Mouse (Mus musculus): ENCODE measurements around the gene Lrfn2. TPM values are rescaled to one million over a fixed set of nuclear protein-coding genes. Genes with fewer than 3 reads are reported as not detected.

Lrfn2 gene
- total RNA-seq, 4 experiments from 2014 or later, result 24.9 to 32.1 (median 27.7) TPM

GRCm38 (mm10) chr17:48963740-48964139 is 31.6 kb downstream of the Lrfn2 start:
- no peak for DNase-seq (ENCODE audit: low spot score in 2 of 2)

GRCm38 (mm10) chr17:48968304-48968703 is 36.1 kb downstream of the Lrfn2 start:
- DNase-seq (ENCODE audit: low spot score in 2 of 2), result no peak

GRCm38 (mm10) chr17:48971296-48971695 is 39.1 kb downstream of the Lrfn2 start:
- DNase-seq (ENCODE audit: low spot score in 2 of 2), result no peak

- DNase-seq (ENCODE audit: low spot score in 2 of 2), result no peak
Observed at GRCm38 (mm10) chr17:48972866-48973265, 40.7 kb downstream of the Lrfn2 start.

GRCm38 (mm10) chr17:48973394-48973793 is 41.2 kb downstream of the Lrfn2 start:
- DNase-seq (ENCODE audit: low spot score in 2 of 2), result no peak

- DNase-seq (ENCODE audit: low spot score in 2 of 2), result no peak
Observed at GRCm38 (mm10) chr17:48975055-48975454, 42.9 kb downstream of the Lrfn2 start.

- peak; percentile 36 to 88 for DNase-seq (ENCODE audit: low spot score in 2 of 2)
Observed at GRCm38 (mm10) chr17:48976611-48977022, 44.4 kb downstream of the Lrfn2 start.

DNA sequence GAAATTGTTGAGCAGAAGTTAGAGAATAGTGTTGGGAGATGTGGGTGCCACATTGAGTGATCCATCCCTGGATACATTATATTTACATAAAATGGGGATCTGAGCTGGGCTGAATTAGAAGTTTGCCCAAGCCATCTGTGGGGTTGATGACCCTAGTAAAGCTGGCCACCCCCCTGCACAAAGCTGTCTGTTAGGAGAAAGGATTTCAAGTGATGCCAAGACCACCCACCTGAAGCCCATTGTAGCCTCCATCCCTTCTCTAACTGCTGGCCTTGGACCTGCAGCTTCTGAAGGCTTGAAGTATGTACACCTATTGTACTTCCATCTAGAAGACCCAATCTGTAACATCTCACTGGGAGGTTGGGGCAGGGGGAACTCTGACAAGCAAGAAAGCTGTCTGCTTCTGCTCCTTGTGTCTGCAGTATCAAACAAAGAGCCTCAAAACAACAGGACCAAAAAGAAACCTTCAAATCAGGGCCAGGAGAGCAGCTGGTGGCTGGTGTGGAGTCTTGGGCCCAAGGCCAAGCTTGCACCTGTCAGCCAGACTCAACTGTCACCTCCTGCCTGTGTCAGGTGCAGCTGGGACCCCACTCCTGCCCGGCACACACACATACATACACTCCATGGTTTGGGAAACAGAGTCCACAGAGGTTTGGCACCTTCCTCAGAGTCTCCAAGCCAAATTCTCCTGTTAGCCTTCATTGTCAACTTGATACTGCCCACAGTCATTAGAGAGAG is 63.2 kb downstream of the Lrfn2 start:
- no peak for DNase-seq (ENCODE audit: low spot score in 2 of 2)

DNA sequence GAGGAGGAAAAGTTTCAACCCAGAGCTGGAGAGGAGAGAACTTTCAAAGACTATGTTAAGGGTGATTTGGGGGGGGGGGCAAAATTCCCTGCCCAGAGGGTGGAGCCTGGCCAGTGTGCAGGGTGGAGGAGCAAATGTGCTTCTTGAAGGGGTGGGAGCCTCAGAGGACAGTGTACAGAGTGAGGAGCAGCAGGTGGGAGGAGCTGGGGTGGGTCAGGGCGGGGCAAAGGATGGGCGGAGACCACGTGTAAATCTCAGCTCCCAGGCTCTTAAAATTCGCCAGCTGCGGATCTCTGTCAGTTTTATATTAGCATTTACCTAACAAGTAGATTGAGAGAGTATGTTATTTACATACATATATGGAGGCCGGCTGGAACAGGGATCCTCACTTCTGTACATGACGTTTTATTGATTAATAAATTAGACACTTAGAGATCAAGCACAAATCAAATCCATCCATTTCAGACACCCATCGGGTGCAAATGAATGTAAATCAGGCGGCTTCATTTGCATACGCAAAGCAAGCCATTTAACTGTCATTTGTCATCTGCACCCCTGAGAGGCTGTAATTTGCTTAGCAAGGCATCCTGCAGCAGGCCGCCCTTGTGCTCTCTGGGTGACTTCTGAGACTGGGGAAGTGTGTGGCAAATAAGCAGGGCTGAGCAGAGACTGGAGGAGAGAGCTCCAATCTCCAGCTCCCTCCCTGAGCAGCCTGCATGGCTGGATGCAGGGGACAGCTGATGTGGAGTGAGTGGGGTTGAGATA is 67.5 kb downstream of the Lrfn2 start:
- DNase-seq (ENCODE audit: low spot score in 2 of 2), result no peak

- DNase-seq (ENCODE audit: low spot score in 2 of 2), result no peak
Observed at GRCm38 (mm10) chr17:49009384-49010073, 77.3 kb downstream of the Lrfn2 start.

- peak; percentile 22 to 61 for DNase-seq (ENCODE audit: low spot score in 2 of 2)
Observed at GRCm38 (mm10) chr17:49013876-49014600, 81.9 kb downstream of the Lrfn2 start.

DNA sequence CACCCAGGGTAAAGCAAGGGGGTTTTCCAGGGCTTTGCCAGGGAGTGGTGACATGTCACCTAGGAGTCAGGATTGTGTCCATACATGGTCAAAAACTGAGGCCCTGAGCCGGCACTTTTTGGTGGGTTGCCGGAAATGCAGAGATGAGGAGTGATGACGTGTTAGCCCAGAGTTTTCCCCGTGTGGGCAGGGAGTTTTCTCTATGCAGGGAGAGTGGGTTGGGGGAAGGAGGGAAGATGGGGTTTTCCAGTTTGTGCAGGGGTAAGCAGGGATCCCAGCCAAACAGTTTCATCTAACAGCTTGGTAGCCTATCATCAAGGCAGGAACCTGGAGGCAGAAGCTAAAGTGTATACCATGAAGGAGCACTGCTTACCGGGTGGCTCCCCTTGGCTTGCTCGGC is 83.2 kb downstream of the Lrfn2 start:
- no peak for DNase-seq (ENCODE audit: low spot score in 2 of 2)

GRCm38 (mm10) chr17:49016229-49016628 is 84.0 kb downstream of the Lrfn2 start:
- no peak for DNase-seq (ENCODE audit: low spot score in 2 of 2)

DNA sequence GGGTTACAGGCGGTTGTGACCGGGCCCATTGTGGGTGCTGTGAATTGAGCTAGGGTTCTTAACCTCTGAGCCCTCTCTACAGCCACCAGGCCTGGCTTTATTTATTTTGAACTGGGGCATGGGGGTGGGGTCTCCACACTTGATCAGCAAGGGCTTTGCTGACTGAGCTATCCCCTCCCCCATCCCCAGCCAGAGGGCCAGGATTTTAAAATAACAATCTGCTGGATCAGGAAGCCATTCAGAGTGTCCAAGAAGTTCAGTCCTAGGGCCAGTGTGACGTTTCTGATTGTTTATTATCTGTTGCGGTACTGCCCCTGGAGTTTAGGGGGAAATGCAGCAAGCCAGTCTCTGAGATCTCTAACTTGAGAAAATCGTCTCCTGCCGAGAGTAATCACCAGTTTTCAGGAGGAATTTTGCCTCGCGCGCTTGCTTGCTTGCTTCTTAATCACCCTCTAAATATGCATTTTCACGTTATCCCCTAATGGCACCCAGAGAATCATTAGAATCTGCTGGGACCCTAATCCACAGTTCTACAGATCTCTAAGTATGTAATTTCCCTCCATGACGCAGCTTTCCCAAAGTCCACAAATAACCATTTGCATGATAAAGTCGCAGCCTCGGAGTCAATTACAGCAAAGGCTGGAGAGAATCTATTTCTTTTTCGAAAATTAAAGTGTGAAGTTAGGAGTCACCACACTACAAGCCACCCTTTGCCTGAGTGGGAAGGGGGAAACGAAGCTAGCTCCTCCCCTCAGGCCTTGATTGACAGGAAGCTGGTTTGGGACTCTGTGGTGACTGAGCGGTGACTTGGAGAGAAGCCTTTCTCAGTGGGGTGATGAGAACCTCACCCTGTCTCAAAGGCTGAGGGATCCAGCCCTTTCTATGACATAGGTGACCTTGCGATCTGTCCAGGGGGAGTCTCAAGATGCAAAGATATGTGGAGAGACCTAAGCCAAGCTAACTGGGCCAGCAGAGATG is 85.5 kb downstream of the Lrfn2 start:
- no peak for DNase-seq (ENCODE audit: low spot score in 2 of 2)

DNA sequence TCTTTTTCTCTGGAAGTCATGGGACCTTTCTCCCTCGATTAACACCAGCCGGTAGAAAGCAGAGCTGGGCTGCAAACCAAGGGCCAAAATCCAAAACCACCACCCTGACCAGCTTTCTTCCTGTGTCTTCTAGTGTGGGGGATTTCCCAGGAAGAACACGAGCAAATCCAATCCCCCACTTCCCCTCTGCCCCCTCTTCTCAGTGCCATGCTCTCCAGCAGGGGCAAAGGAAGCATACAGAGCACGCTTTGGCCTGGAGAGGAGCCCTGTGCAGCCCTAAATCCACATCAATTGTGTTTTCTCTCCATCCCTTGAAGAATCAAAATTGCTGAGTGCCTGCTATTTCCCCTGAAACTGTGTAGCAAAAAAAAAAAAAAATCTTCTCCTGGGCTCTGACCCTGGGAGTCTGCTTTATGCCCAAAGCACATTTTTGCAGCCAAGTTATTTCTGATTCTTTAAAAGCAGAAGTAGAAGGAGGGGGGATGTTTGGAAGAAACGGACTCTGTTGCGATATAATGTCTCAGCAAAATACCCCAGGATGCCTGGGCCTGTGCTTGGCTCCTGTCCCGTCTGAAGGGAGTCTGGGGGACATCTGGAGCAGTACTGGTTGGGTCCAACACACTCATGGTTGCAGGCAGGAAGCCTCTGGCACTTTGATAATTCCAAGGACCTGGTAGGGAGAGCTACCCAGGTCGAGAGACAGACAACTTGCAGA is 86.8 kb downstream of the Lrfn2 start:
- DNase-seq (ENCODE audit: low spot score in 2 of 2), result no peak

DNA sequence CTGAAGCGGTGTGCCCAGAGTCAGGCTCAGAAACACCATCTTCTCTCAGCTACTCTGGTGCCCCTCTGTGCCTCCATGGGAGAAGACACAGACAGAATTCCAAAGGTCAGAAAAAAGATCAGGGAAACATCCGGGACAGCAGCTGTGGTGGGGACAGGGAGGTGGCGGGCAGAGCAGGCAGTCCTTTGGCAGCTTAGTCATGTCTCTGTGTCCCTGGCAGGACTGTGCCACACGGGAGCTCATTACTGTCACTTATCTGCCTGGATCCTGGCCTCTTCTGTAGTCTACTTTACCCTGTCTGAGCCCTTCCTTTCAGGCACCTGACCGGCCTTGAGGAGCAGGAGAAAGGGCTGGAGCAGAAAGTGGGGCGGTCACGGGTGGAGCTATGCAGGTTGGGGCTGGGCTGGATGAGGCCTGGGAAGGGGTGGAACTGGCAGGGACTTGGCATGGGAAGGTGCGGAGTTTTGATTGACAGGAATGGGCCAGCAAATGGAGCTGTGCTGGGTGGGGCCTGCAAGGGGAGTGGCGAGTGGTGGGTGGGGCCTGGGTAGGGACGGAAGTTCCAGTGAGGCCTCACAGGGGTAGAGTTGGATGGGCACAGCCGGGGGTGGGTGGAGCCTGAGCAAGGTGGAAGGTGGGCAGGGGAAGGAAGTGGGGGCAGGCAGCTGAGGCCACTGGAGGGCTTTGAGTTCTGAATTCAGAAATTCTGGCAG is 97.5 kb downstream of the Lrfn2 start:
- DNase-seq (ENCODE audit: low spot score in 2 of 2), result peak in 1 of 2 experiments; percentile 62

DNA sequence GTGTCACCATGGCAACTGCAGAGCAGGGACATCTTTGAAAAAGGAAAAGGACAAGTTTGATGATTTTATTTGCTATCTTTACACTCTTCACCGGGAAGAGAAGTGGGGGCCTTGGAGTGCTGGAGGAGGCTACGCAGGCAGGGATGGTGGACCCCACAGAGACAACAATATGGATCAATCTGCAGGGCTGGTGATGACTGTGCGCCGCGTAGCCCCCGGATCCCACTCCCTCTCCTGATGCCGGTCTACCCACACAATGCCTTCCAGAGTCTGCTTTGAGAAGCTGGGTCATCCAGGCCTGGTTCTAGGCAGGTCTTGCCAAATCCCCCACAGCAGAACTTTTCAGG is 98.1 kb downstream of the Lrfn2 start:
- peak in 1 of 2 experiments; percentile 47 for DNase-seq (ENCODE audit: low spot score in 2 of 2)

GRCm38 (mm10) chr17:49030841-49031240 is 98.7 kb downstream of the Lrfn2 start:
- DNase-seq (ENCODE audit: low spot score in 2 of 2), result no peak

DNA sequence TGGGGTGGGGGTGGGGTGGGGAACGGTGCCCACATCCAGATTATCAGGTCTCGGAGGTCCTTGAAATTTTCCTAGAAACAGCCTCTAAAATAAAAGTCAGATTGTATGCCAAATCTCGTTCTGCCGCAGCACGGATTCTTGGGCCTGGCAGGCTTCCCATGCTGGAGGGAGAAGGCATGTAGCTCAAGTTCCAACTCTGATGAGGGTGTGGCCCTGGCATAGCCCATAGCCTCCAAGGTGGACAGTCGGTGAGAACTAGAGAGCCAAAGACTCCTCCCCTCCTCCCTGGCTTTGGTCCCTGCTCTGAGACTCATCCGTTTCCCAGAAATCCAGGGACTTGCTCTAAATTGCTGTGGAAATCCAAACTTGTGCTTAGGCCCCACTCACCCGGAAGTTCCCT is 99.6 kb downstream of the Lrfn2 start:
- no peak for DNase-seq (ENCODE audit: low spot score in 2 of 2)

Measured in left cerebral cortex, adult 8-10 months (tissue).